Mouse (Mus musculus) splenic B cell, adult 2 months (primary cell): Measurements from ENCODE around the gene Gm4181.
"Not testable (repeated sequence)": the region's sequence is repeated elsewhere in the genome, so short reads cannot be mapped to it uniquely, and the experiment has no call there.

Source experiments
- DNase-seq: peaks from one replicate; pipeline ENCODE4 v3.0.0-alpha.2; 2011; ENCODE audit warnings: low read depth, low spot score
- H3K27me3 ChIP-seq: 2 replicates; pipeline ENCODE4 v1.6.1; 2012; ENCODE audit warnings: mild to moderate bottlenecking, low read length, moderate library complexity, mixed read lengths; ENCODE audit not compliant: control insufficient read depth, poor library complexity, insufficient read depth, severe bottlenecking
- H3K36me3 ChIP-seq: 2 replicates; pipeline ENCODE4 v1.6.1; 2012; ENCODE audit warnings: mild to moderate bottlenecking, low read length, moderate library complexity, mixed read lengths; ENCODE audit not compliant: control insufficient read depth, poor library complexity, insufficient read depth, severe bottlenecking

Gene Gm4181

DNA sequence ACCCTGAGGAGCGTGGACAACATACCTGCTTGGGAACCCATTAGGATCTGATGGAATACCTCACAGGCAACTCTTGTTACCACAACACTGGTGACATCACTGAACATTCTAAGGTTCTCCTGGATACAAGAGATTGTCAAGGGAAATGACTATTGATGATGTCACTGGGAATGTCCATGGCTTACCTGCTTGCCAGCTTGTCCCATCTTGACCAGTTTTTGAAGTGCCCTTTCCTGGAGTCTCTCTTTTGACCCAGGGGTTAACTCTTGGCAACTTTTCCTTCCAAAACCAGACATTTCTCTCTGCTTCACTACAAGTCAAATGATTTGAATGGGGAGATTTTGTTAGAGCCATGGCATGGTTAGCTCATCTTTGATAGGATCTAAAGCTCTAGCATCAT lies at the start of gene Gm4181:
Gene Gm4181 (minus strand): TSS at position 101 of the 400 bp plus-strand sequence.
- H3K36me3 ChIP-seq, DNase-seq, H3K27me3 ChIP-seq: not testable (repeated sequence)

DNA sequence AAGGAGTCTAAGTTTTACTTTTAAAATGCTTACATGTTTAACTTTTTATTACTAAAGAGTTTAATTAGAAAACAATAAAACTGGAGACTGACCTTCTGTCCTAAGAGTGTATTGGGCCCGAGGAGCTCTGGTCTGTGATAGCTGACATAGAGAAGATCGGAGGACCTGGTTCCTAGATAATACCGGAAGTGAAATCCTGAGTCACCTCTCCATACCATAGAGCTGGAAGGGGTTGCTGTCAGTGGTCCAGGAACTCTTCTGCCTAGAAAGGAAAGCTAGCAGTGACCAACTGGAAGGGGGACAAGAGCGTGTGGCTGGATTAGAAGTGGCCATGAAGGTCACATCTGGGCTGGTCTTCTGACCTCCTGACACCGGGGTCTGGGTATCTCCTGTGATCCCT lies 41.8 kb upstream of the Gm4181 start:
- DNase-seq = no peak
- Histone ChIP-seq H3K27me3 (no peaks in the 10 kb centered on the region), H3K36me3 (no peaks in the 10 kb centered on the region)

DNA sequence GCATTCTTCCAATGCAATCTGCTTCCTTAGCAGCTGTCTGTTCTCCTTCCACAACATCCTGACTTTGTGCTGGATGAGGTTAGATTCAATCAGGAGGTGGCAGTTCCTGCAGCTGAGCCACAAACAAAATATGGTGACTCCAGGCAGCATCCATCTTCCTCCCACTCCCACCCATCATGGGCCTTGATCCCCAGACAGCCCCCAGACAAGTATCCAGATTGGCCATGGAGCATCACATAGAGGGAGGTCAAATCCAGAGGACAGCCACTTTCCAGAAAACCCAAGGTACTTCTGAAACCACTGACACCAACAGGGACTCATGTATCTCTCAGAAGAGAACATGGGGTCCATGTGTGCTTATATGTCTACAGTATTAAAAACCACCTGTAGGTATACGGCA lies 3.0 kb downstream of the Gm4181 start:
- not testable (repeated sequence) for H3K27me3 ChIP-seq, DNase-seq, H3K36me3 ChIP-seq

DNA sequence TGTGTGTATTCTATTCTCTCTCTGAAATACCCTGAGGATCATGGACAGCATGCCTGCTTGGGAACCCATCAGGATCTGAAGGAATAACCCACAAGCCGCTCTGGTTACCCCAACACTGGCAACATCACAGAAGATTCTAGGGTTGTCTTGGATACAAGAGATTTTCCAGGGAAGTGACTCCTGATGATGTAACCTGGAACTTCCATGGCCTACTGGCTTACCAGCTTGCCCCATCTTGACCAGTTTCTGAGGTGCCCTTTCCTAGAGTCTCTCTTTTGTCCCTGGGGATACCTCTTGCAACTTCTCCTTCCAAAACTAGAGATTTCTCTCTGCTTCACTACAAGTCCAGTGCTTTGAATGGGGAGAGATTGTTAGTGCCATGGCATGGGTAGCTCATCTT lies 24.3 kb downstream of the Gm4181 start, which contains the start of gene Gm17078:
Gene Gm17078 (minus strand): TSS at position 101 of the 400 bp plus-strand sequence.
- H3K27me3 ChIP-seq = no peaks in the 10 kb centered on the region
- no peak for DNase-seq
- H3K36me3 ChIP-seq = no peaks in the 10 kb centered on the region

DNA sequence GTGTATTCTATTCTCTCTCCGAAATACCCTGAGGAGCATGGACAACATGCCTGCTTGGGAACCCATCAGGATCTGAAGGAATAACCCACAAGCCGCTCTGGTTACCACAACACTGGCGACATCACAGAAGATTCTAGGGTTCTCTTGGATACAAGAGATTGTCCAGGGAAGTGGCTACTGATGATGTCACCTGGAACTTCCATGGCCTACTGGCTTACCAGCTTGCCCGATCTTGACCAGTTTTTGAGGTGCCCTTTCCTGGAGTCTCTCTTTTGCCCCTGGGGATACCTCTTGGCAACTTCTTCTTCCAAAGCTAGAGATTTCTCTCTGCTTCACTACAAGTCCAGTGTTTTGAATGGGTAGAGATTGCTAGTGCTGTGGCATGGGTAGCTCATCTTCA lies 43.4 kb downstream of the Gm4181 start, which contains the start of gene Gm17174:
Gene Gm17174 (minus strand): TSS at position 101 of the 400 bp plus-strand sequence.
- H3K36me3 ChIP-seq, DNase-seq, H3K27me3 ChIP-seq: not testable (repeated sequence)
